Mouse (Mus musculus) limb, embryonic 13.5 days (tissue): ENCODE data around the gene Cdkl1. TPM values are rescaled to one million over a fixed set of nuclear protein-coding genes. Genes with fewer than 3 reads are reported as not detected.

Experiments
- ATAC-seq: fragments of 200-750 bp; cut with Nextera tagmentation; 2 replicates; pipeline ENCODE4 v1.8.0; 2017; ENCODE audit warnings: low read depth, moderate number of reproducible peaks, moderate TSS enrichment; ENCODE audit not compliant: low FRiP score
- H3K27ac ChIP-seq: fragments of 300-500 bp; sonication (generic); 2 replicates; pipeline ENCODE4 v1.5.1; 2015; ENCODE audit warnings: inconsistent platforms, mild to moderate bottlenecking, moderate library complexity
- H3K27me3 ChIP-seq: fragments of 300-500 bp; sonication (generic); 2 replicates; pipeline ENCODE4 v1.6.1; 2015; ENCODE audit warnings: mild to moderate bottlenecking, inconsistent platforms
- H3K36me3 ChIP-seq: fragments of 300-500 bp; sonication (generic); 2 replicates; pipeline ENCODE4 v1.6.1; 2015; ENCODE audit warnings: inconsistent platforms, mild to moderate bottlenecking, moderate library complexity
- H3K4me1 ChIP-seq: fragments of 300-500 bp; sonication (generic); 2 replicates; pipeline ENCODE4 v1.6.1; 2015; ENCODE audit warnings: inconsistent platforms
- H3K4me2 ChIP-seq: fragments of 300-500 bp; sonication (generic); replicated peaks from 2 replicates; pipeline ENCODE4 v1.6.1; 2015; ENCODE audit warnings: inconsistent platforms, mild to moderate bottlenecking, moderate library complexity
- H3K4me3 ChIP-seq: fragments of 300-500 bp; sonication (generic); 2 replicates; pipeline ENCODE4 v1.5.1; 2015; ENCODE audit warnings: moderate library complexity, mild to moderate bottlenecking, inconsistent platforms
- H3K9ac ChIP-seq: fragments of 300-500 bp; sonication (generic); 2 replicates; pipeline ENCODE4 v1.6.1; 2015; ENCODE audit warnings: mild to moderate bottlenecking, inconsistent platforms
- H3K9me3 ChIP-seq: fragments of 300-500 bp; sonication (generic); 2 replicates; pipeline ENCODE4 v1.6.1; 2016; ENCODE audit warnings: inconsistent platforms
- WGBS: fragments of 180-500 bp; shearing (Covaris S2); methylation state at CpG from one replicate; pipeline ENCODE4 v1.1.7; 2015; 5-methylcytosine and 5-hydroxymethylcytosine counted together
- polyA plus RNA-seq: library from polyadenylated mRNA; unstranded; fragments of >200 nt; fragmentation: Nextera tagmentation; extraction: Ambion mirVana; gene quantifications from 2 replicates; pipeline ENCODE4 v1.2.1, GENCODE M21; 2015

The Cdkl1 gene
- polyA plus RNA-seq, 1 experiment from 2014 or later = 1.2 TPM

GRCm38 (mm10) chr12:69781480-69781879 is 9.6 kb downstream of the Cdkl1 start:
- no peaks in the 10 kb centered on the region for H3K27me3 ChIP-seq
- no peak overlapping the region for H3K9ac ChIP-seq
- no peaks in the 10 kb centered on the region for H3K9me3 ChIP-seq
- H3K4me3 ChIP-seq = no peak overlapping the region
- WGBS = 60% methylated on average over 8 of the region's 8 CpGs
- no peak overlapping the region for H3K4me2 ChIP-seq
- no peak for ATAC-seq
- no peak overlapping the region for H3K27ac ChIP-seq
- H3K4me1 ChIP-seq = peaks cover 6% of the 10 kb centered on the region
- no peaks in the 10 kb centered on the region for H3K36me3 ChIP-seq

- H3K4me2 ChIP-seq = no peak overlapping the region
- 56% methylated on average over 2 of the region's 2 CpGs for WGBS
- ATAC-seq = no peak
- no peak overlapping the region for H3K9ac ChIP-seq
- H3K9me3 ChIP-seq = no peaks in the 10 kb centered on the region
- H3K4me1 ChIP-seq = peaks cover 8% of the 10 kb centered on the region
- no peaks in the 10 kb centered on the region for H3K27me3 ChIP-seq
- H3K36me3 ChIP-seq = no peaks in the 10 kb centered on the region
- no peak overlapping the region for H3K27ac ChIP-seq
- no peak overlapping the region for H3K4me3 ChIP-seq
Measured at GRCm38 (mm10) chr12:69777957-69778356, 13.1 kb downstream of the Cdkl1 start.

DNA sequence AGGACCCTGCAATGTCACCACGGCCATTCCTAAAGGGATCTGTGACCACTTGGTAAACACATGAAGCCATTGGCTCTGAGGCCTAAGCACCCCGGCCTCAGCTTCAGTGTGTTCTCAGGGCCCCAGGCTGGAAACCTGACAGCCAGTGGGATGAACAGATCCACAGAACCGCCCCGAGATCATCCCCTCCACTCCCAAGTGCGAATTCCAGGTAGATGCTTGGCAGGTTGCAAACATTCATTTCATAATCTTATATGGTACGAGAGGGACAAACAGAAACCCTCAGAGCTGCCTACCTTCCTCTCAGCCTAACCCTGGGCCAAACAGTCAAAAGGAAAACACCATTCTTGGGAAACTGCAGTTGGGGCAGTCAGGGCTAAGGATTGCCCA is 13.7 kb downstream of the Cdkl1 start:
- Histone ChIP-seq H3K4me2 (no peak overlapping the region), H3K27me3 (no peaks in the 10 kb centered on the region), H3K4me3 (no peak overlapping the region), H3K9me3 (no peaks in the 10 kb centered on the region), H3K36me3 (no peaks in the 10 kb centered on the region), H3K4me1 (peaks cover 8% of the 10 kb centered on the region), H3K27ac (no peak overlapping the region; the same call in 1 of the 2 replicates), H3K9ac (no peak overlapping the region)
- ATAC-seq = no peak
- 82% methylated on average over 6 of the region's 6 CpGs for WGBS

DNA sequence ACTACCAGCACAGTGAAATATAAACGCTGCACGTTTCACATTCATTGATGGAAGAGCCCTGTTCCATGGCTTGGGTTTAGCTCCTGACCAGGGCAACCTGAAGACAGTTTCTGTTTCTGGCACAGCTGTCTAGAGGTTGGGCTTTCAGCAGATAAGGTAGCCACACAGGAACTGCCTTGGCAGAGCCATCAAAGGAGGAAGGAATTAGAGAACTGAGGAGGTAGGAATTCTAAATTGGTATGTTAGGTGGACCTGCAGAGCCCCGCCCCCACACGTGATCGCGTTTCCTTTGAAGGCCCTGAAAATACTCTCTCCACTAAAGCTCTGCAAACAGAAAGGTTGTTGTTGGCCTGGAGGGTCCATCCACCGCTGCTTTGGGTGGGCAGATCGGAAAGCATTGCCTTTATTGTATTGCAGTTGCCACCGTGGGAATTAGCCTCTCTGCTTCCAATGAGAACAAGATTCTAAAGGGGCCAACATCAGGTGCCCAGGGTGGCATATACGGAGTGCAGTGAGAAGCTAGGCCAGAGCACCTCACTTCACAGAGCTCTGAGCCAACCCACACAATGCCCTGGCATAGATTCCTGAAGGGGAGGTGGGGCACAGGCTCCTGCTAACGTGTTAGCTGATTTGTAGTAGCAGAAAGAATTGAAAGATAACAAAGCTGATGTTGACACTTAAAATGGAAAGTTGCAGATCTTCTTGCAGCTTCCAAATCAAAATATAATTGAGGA is 14.3 kb downstream of the Cdkl1 start:
- Histone ChIP-seq H3K27ac (no peak overlapping the region), H3K4me2 (no peak overlapping the region), H3K4me3 (no peak overlapping the region), H3K9me3 (no peaks in the 10 kb centered on the region), H3K4me1 (peaks cover 8% of the 10 kb centered on the region), H3K36me3 (no peaks in the 10 kb centered on the region), H3K27me3 (no peaks in the 10 kb centered on the region), H3K9ac (no peak overlapping the region)
- WGBS = 71% methylated on average over 11 of the region's 11 CpGs
- no peak for ATAC-seq

DNA sequence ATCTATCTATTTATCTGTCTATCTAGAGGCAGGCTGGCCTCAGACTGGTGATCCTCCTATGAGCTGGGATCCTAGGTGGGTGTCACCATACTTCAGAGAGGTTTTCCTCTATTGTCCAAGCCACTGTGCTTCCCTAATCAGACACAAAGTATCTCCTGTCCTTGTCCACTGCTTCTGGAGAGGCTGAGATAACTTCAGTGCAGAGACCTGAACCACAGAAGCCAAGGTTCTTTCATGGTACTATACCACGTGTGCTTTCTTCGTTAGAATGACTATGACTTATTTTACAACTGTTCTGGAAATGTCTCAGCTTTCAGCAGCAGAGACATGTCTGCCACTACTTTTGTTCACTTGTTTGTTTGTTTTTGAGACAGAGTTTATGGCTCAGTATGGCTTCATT is 22.2 kb downstream of the Cdkl1 start:
- no peaks in the 10 kb centered on the region for H3K9me3 ChIP-seq

DNA sequence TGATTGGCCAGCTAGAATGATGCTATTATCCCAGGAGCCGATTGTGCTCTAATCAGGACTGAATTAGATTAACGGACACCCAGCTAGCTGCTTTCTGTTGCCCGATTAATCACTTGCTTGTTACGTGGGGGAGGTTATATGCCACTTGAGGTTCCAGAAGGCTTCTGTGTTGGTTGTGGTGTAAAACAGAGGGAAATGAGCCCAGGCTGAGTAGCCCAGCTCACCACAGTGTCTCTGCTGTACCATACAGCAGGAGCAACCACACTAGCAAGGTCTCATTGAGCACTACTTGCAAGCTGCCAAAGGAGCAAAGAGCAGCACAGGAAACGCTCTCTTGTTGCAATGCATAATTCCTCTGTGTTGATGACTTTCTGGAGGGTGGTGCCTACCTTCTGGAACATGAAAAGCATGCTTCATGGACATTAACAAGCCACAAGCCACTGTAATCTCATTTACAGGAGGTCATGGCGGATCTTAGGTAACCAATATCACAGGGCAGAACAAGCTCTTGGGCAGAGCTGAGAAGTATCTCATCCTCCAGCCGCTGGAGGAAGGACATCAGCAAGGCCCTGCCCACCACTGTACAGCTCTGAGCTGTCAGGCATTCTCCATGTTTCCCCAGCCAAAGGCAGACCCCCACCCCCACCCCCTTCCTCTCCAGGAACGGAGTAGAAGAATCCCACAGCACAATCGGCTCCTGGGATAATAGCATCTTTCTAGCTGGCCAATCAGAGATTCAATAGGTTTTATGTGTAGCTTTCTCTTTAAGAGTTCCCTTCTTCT is 23.4 kb downstream of the Cdkl1 start:
- Histone ChIP-seq H3K4me3 (no peak overlapping the region), H3K36me3 (no peaks in the 10 kb centered on the region), H3K9me3 (no peaks in the 10 kb centered on the region), H3K4me2 (no peak overlapping the region), H3K4me1 (peaks cover 18% of the 10 kb centered on the region), H3K27me3 (no peaks in the 10 kb centered on the region), H3K9ac (no peak overlapping the region), H3K27ac (no peak overlapping the region)
- no peak for ATAC-seq
- WGBS = 48% methylated on average over 9 of the region's 9 CpGs

More for the DNA sequence above, 22.2 kb downstream of the Cdkl1 start:
- Histone ChIP-seq H3K27ac (no peak overlapping the region), H3K27me3 (no peaks in the 10 kb centered on the region), H3K4me3 (no peak overlapping the region), H3K4me1 (peaks cover 18% of the 10 kb centered on the region), H3K36me3 (no peaks in the 10 kb centered on the region), H3K9ac (no peak overlapping the region), H3K4me2 (no peak overlapping the region)
- 46% methylated on average over 2 of the region's 2 CpGs for WGBS
- no peak for ATAC-seq

- Histone ChIP-seq H3K27ac (no peak overlapping the region), H3K27me3 (no peaks in the 10 kb centered on the region), H3K4me2 (no peak overlapping the region), H3K4me3 (no peak overlapping the region), H3K9me3 (no peaks in the 10 kb centered on the region), H3K9ac (no peak overlapping the region), H3K4me1 (peaks cover 18% of the 10 kb centered on the region), H3K36me3 (no peaks in the 10 kb centered on the region)
- ATAC-seq = no peak
- WGBS = 88% methylated on average over 10 of the region's 10 CpGs
Measured at GRCm38 (mm10) chr12:69766185-69766904, 24.7 kb downstream of the Cdkl1 start.

DNA sequence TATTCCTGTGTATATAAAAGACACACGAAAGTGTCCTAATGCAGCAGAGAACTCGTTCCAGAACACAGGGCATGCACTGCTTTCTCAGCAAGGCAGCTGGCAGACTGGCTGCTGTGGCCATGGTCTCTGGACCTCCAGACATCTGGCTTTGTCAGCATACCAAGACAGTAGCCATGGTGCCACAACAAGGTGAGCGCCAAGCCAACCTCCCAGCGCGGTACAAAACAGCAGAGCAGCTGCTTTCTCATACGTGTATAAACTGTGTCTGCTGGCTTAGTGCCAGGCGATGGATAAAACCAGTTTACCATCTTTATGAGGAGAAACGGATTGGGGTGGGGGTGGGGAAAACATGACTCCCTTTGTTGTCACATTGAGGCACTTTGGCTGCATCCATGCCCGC is 25.5 kb downstream of the Cdkl1 start:
- Histone ChIP-seq H3K36me3 (no peaks in the 10 kb centered on the region), H3K27me3 (no peaks in the 10 kb centered on the region), H3K4me2 (no peak overlapping the region), H3K9me3 (no peaks in the 10 kb centered on the region), H3K4me3 (no peak overlapping the region), H3K9ac (no peak overlapping the region), H3K4me1 (peaks cover 22% of the 10 kb centered on the region), H3K27ac (no peak overlapping the region)
- no peak for ATAC-seq
- WGBS = 60% methylated on average over 9 of the region's 9 CpGs

DNA sequence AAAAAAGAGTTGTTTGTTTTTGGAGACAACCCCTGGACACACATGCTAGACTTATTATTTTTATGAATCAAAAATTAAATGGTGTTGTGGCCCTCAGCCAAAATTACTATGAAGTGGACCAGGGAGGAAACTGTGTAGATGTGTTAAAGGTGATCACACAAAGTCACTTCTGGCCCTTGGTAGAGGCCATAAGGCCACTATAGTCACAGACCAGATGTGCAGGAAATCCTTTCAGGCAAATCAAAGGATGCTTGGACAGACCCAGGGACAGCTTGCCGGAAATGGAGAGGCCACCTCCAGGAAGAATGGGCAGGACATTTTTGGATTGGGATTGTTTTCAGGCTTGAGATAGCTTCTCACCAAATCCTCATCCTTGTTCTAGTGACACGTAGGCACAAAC is 29.5 kb downstream of the Cdkl1 start:
- Histone ChIP-seq H3K4me2 (no peak overlapping the region), H3K4me1 (peaks cover 46% of the 10 kb centered on the region), H3K27me3 (no peaks in the 10 kb centered on the region), H3K27ac (no peak overlapping the region), H3K9ac (no peak overlapping the region), H3K9me3 (no peaks in the 10 kb centered on the region), H3K36me3 (no peaks in the 10 kb centered on the region), H3K4me3 (no peak overlapping the region)
- no peak for ATAC-seq
- 61% methylated on average over 2 of the region's 2 CpGs for WGBS

- H3K36me3 ChIP-seq = no peaks in the 10 kb centered on the region
- no peak overlapping the region for H3K4me2 ChIP-seq
- no peak overlapping the region for H3K9ac ChIP-seq
- no peak overlapping the region for H3K4me3 ChIP-seq
- 79% methylated on average over 20 of the region's 20 CpGs for WGBS
- H3K9me3 ChIP-seq = no peaks in the 10 kb centered on the region
- H3K27me3 ChIP-seq = no peaks in the 10 kb centered on the region
- H3K4me1 ChIP-seq = peaks cover 40% of the 10 kb centered on the region
- no peak for ATAC-seq
- H3K27ac ChIP-seq = peak overlapping the region; percentile 33; the same call in 1 of the 2 replicates
Measured at GRCm38 (mm10) chr12:69760743-69761406, 30.2 kb downstream of the Cdkl1 start.

DNA sequence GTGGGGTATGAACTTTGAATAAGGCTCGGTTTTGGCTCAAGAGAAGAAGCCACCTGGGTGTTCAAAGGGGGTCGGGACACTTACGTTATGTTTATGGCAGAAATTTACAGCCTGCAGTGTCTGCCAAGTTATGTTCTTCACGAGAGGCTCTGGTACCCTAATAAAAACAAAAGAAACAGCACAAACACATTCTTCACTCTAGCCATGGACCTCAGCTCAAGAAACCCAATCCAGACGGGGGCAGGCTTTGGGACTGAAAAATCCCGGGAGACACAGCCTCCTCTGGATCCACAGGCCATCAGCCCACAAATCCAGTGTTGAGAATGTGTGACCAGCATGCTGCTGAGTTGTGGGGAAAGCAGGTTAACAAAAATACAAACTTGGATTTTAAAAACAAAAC is 31.1 kb downstream of the Cdkl1 start:
- Histone ChIP-seq H3K9ac (no peak overlapping the region), H3K36me3 (no peaks in the 10 kb centered on the region), H3K9me3 (no peaks in the 10 kb centered on the region), H3K27ac (no peak overlapping the region), H3K27me3 (no peaks in the 10 kb centered on the region), H3K4me3 (no peak overlapping the region), H3K4me1 (peaks cover 34% of the 10 kb centered on the region), H3K4me2 (peak overlapping the region; percentile 14; the same call in 1 of the 2 replicates)
- no peak for ATAC-seq
- 9% methylated on average over 6 of the region's 6 CpGs for WGBS
